Mouse (Mus musculus) gonadal fat pad, adult 2 months (tissue): ENCODE measurements around the gene Gabbr2. TPM values are rescaled to one million over a fixed set of nuclear protein-coding genes. Genes with fewer than 3 reads are reported as not detected.

ENCODE experiments used
- DNase-seq: peaks from one replicate; pipeline ENCODE4 v3.0.0-alpha.2; 2012; ENCODE audit warnings: low read depth
- polyA plus RNA-seq: library from polyadenylated mRNA; depleted of rRNA; stranded (reverse); fragments of >200 nt; gene quantifications from 2 replicates; pipeline ENCODE4 v1.2.3, GENCODE M21; 2012; rRNA removed

The Gabbr2 gene
- polyA plus RNA-seq, 1 experiment: 0.38 TPM

- no peak for DNase-seq
These were observed 374.3 kb downstream of the Gabbr2 start for GRCm38 (mm10) chr4:46617408-46617807.

- DNase-seq: no peak
These were observed 377.0 kb downstream of the Gabbr2 start for GRCm38 (mm10) chr4:46614641-46615040.

GRCm38 (mm10) chr4:46613618-46614017 is 378.1 kb downstream of the Gabbr2 start:
- no peak for DNase-seq

Other genes starting within 250 kb of the Gabbr2 start
- gene Anks6, start 65.6 kb upstream of the Gabbr2 start, polyA plus RNA-seq: 10.8 and 12.2 TPM in 2 replicates
- gene Galnt12, start 100.0 kb upstream of the Gabbr2 start, polyA plus RNA-seq: 34.0 and 53.1 TPM in 2 replicates
- 217 and 360 TPM in 2 replicates for gene Col15a1, start 216.3 kb upstream of the Gabbr2 start, polyA plus RNA-seq